Mouse (Mus musculus): Measurements from ENCODE around the gene Mpzl3. TPM values are rescaled to one million over a fixed set of nuclear protein-coding genes. Genes with fewer than 3 reads are reported as not detected.

Mpzl3 gene
- total RNA-seq, 2 experiments from 2014 or later, result 1.9 TPM; not detected in 1

DNA sequence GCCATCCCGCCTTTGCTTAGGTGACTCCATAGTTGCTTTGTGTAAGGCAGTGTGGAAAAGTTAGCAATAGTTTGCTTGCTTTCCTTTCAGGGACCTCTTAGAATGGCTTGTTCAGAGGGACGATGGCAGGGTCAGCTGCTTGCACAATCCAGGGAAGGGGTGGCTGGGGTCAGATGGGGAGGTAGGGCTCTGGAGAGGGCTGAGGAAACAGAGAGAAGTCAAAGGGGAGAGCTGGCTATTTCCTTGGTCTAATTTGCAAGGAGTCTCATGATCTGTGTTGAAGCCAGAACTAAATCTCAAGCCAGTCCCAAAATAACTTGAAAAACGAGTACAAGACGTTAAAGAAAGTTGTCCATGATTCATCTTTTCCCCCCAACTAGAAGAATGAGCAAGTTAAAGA, 37.7 kb downstream of the Mpzl3 start:
- no peak for ATAC-seq (replicated peaks; ENCODE audit: low FRiP score, poor library complexity, severe bottlenecking)

DNA sequence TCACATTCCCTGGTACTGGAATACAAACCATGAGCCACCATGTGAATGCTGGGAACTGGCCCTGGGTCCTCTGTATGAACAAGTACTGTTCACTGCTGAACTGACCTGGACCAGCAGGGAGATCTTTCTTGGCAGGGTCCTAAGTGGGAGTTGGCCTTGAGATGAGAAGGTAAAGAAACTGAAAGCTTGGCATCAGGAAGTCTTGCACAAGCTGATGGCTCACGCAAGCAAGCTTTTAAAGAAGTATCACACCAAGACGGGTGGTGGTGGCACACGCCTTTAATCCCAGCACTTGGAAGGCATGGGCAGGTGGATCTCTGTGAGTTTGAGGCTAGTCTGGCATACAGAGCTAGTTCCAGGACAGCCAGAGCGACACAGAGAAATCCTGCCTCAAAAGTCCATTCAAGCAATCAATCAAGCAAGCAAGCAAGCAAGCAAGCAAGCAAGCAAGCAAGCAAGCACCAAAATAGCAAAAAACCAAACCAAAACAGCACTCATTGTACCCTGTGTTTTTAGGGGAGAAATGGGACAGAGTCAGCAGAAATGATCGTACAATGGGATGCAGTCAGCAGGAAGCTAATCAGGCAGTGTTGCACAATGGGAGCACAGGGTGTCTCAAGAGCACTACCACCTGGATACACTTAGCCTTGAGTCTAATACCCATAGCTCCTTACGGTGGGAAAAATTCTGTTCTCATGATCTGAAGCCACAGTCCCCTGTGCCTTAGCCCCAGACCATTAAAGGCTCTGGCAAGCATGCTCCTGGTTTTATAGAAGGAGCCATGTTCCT, 40.4 kb downstream of the Mpzl3 start:
- no peak for ATAC-seq (replicated peaks; ENCODE audit: low FRiP score, poor library complexity, severe bottlenecking)

DNA sequence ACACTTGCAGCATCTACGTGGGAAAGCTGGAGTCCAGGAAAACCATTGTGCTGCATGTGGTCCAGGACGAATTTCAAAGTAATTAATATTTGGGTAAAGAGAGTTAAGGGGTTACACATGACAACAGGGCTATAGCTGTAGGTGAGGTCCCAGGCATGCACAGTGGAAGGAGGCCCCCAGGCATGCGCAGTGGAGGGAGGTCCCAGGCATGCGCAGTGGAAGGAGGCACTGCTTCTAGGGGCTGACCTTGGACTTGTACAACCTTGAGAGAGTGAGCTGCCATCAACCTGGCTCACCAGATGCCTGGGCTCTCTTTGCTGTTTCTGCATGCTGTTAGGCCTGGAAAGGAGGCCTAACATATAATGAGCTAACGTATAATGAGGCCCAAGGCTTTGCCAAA, 42.9 kb downstream of the Mpzl3 start:
- ATAC-seq (replicated peaks; ENCODE audit: low FRiP score, poor library complexity, severe bottlenecking), result no peak

DNA sequence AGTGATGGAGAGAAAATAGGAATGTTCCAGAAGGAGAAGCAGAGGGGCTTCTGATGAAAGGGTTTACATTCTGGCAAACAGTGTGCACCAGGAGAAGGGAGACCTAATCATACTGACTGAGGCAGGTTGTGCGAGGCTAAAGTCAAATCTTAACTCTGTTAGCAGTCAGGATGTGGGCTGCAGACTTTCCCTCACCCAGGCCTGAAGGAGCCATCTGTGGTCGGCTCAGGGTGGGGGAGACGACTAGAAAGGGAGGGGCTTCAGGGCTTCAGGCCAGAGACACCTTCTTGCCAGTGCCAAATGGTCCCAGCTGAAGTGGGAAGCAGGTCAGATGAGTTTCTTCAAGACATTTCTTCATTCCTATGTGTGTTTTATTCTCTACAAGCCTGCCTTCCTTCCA, 43.4 kb downstream of the Mpzl3 start:
- ATAC-seq (replicated peaks; ENCODE audit: low FRiP score, poor library complexity, severe bottlenecking), result no peak

DNA sequence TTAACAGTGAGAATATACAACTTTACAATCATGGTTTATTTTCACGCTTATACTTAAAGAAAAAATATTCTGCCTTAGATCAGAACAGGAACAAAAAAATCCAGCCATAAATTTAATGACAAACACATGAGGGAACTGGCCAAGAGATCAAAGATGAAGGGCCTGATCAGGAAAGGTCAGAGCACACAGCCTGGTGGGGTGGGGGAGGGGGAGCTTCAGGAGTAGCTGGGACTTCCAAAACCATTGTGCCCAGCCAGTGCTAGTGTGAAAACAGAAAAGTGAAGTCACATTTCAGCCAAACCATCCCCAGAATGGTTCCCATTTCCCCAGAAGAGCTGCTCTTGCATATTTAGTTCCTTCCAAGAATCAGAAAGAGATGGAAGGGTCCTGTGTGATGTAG, 47.5 kb downstream of the Mpzl3 start:
- no peak for ATAC-seq (replicated peaks; ENCODE audit: low FRiP score, poor library complexity, severe bottlenecking)

DNA sequence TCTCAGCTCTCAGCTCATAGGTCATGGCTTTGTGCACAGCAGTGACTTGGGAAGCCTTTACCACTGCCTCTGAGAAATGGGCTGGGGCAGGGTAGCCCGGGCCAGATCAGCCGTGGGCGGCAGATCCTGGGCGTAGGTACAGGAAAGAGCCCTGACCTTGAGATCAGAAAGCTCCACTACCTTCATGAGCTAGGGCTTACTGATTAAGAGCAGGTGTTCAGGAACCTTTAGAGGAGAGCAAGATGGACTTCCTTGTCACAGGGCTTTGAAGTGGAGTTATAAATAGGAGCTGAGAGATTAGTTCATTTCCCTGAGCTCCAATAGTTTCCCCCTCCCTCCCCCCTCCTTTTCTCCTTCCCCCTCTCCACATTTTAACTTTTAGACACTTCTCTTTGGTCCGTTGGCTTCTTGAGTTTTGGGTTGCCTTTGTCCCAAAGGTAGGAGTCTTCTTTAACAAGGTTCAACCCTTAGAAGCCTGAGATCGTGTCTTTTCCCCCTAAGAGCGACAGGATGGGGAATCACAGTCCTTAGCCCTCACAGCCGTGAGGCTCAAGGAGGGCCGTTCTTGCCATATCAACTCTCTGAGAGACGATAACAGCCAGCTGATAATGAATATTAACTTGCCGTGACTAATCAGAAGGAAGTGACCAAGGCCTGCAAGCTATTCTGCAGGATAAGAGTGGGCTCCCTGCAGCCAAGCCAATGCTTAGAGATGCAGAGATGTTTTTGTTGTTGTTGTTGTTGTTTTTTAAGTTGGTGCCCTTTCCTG, 48.4 kb downstream of the Mpzl3 start:
- no peak for ATAC-seq (replicated peaks; ENCODE audit: low FRiP score, poor library complexity, severe bottlenecking)

DNA sequence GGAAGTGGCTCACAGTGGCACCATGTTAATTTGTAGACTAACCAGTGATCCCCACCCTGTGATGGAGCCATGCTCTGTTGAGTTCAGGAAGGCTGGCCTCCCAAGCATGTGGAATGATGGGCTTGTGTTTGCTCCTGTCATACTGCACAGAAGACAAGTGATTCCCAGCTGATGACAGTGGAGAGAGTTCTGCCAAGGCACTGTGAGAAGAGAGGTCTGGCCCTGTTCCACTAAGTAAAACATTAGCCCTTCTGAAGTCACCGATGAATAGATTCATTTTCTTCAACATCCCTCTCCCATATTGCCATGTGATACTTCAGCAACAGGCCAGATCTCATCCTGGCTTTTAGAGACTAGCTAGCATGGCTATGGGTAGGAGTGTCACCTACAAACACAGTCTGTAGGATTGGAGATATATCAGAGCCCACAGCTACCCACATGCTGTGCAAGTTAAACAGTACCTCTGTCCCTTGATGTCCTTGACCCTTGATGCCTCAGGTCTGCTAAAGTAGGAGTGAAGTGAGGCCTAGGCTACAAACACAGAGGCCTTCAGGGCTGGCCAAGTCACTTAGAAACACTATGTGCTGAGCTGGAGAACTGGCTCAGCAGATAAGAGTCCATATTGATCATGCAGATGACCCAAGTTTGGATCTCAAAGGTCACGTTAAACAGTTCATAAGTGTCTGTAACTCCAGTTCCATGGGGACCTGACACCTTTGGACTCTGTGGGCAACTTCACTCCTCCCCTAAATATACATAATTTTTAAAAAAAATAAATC, 50.8 kb downstream of the Mpzl3 start:
- no peak for ATAC-seq (replicated peaks; ENCODE audit: low FRiP score, poor library complexity, severe bottlenecking)

DNA sequence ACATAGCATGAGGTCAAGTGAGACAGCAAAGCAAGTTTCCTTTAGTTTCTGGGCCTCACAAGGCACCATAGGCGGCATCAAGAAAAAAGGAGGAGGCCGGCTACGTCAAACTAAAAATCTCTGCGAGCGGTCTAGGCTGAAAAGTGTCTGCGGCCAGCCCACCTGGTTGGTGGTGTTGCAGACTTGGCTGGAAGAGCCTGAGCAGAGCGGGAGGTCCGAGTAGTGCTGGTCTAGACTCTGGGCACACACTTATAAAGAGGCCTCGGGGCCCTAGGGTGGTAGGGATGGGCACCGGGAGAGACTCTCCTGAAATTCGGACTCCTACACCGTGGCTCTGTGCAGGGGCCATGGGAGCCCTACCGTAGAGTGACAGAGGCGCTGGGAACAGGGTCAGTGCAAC, 60.7 kb downstream of the Mpzl3 start:
- ATAC-seq (replicated peaks; ENCODE audit: low FRiP score, poor library complexity, severe bottlenecking), result no peak

DNA sequence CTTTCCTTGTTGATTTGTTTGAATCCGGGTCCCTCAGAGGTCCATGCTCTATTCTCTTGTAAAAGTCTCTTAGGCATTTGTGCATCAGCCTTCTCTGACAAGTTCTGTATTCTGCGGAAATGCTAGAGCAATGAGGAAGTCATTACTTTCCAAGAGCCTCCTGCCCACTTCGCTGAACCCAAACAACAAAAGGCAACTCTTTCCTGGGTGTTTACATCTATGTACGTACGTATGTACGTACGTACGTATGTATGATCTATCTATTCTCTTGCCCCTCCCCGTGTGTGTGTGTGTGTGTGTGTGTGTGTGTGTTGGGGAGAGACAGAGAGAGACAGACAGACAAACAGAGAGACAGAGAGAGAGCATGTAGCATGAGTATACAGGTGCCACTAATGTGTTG, 61.8 kb downstream of the Mpzl3 start:
- no peak for ATAC-seq (replicated peaks; ENCODE audit: low FRiP score, poor library complexity, severe bottlenecking)

DNA sequence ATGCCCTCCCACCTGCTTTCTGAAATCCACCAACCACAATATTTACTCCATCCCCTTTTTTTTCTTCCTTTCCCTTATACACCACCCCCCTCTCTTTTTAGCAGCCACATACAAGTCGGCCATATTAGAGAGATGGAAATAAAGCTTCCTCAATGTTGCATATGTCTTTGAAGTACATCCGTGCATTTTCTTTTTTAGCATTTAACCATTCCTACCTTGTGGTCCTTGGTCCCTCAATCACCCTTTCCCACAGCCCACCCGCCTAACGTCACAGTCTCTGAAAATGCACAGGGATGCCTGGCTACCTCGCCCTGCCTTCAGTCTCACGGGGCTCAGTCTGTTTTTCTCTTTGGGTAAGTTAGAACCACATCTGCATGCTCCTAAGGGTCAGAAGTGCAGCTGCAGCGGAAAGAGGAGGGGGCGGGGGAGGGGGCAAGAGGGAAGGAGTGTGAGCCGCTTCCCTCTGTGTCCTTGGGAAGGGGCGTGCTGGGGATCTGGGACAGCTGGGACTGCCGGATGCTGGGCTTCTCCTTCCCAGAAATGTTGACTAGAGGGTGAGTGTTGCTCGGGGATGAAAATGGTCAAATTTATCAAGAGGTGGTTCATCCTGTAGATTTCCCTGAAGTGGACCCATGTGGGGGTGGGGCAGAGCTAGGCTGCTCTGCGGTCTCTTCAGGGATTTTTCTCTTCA, 62.9 kb downstream of the Mpzl3 start, which contains the start of gene Scn2b:
Gene Scn2b (plus strand): TSS at position 42 of the 691 bp plus-strand sequence.
- no peak for ATAC-seq (replicated peaks; ENCODE audit: low FRiP score, poor library complexity, severe bottlenecking)

DNA sequence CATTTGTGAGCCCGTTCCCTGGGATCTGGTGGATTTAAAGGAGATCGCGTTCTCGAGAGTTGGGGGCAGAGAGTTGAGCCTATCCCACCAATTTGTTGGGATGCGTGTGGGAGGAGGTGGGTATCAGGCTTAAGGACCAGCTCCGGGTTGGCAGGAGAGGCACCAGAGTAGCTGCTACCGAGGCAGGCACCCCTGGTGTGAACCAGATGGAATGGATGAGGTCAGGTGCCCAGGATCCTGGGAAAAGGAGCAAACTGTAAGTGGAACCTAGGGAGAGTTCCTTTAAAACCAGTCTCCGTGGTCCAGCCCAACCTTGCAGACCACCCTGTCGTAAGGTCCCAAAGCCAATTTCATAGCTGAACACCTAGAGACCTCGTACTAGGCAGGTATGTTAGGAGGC, 63.6 kb downstream of the Mpzl3 start:
- ATAC-seq (replicated peaks; ENCODE audit: low FRiP score, poor library complexity, severe bottlenecking), result no peak

DNA sequence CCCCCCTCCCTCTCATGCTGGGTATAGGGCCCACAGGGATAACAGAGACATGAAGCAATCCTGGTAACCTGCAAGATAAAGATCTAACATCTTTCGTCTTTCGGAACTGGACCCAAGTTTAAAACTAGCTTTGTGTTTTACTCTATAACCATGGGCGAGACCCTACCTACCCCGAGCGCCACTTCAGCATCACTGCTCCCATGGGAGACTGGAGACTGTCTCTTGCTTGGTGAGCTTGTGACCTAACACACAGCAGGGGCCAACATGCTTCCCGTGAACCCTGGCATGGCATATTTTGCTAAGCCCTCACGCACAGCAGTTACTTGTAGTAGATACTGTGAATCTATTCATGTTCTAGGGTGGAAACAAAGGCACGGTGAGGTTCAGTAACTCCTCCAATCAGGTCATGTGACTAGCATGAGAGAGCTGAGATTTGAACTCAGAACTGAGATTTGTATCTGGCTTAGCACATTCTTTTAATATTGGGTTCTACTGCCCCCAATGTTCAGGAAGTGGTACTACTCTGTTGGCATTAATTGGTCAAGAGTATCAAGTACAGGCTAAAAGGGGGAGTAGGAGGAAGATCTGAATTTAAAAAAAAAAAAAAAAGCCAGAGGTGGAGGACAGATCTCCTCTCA, 64.4 kb downstream of the Mpzl3 start:
- ATAC-seq (replicated peaks; ENCODE audit: low FRiP score, poor library complexity, severe bottlenecking), result no peak

DNA sequence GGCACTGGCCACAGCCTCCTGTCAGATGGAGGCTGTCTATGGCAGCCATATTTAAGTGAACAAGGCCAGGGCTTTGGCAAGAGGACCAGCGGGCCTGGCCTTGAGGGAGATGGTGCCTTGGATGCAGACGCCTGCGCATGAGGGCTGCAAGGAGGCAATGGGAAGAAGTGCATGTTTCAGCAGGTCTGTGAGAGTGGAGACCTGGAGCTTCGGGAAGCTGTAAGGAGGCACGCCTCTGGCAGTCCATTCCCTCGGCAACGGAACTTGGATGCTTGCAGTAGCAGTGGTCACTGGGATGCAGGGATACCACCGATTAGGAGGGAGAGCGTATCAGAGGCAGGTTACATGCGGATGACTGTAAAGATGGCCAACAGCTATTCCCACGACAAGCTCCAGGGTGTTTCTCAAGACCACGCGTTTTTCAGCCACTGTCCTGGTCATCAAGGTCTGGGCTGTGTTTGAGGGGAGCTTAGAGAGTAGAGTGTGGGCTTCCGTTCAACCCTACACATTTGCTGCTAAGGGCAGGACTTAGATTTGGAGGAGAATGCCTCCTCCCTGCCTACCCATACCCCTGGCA, 65.1 kb downstream of the Mpzl3 start:
- no peak for ATAC-seq (replicated peaks; ENCODE audit: low FRiP score, poor library complexity, severe bottlenecking)

DNA sequence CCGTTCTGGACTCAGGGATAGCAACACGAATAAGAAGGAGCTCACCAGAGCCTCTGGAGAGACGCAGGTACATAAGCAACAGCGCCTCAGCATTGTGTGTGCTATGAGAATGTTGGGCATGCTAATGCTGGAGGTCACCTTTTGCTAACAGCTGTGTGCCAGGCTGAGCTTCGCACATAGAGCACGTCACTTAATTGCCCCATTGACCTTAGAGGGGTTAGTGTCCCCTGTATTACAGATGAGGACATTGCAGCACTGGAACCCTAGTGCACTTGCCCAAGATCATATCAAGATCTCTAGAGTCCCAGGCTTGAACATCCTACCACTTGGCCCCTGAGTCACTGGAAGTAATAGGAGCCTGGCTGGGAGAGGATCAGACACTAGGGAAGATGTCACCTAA, 65.6 kb downstream of the Mpzl3 start:
- ATAC-seq (replicated peaks; ENCODE audit: low FRiP score, poor library complexity, severe bottlenecking), result no peak

DNA sequence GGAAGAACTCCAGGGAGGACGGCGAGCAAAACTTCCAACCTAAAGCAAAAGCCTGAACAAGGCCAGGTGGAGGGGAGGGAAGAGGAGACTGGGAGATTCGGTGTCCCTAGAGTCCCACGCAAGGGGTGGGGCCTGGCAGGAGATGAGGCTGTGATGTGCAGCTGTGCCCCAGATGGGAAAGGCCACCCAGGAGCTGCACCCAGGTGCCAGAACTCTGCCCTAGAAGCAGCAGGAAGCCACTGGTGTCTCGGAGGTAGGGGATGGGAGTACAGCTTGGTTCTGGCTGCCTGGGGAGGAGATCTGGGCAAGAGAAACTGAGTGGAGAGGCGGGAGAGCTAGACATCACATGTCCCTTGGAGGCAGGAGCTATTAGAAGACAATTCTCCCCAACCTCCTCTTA, 66.0 kb downstream of the Mpzl3 start:
- ATAC-seq (replicated peaks; ENCODE audit: low FRiP score, poor library complexity, severe bottlenecking), result no peak

DNA sequence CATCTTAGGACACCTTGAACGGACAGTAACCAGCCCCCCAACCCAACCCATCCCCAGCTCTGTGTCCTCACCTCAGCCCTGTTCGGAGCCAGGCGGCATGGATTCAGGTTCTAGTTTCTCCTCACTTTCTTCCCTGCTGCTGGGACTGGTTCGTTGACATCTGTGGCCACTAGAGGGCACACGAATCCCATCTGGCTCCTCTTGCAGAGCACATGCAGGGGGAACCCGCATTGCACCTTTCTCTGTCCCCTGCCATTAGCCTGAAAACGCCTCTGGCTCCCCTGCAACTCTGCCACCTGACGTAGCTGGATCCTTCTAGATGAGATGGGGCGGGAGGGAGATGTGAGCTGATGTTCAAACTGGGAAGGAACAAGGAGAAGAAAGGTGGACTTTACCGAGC, 66.8 kb downstream of the Mpzl3 start:
- ATAC-seq (replicated peaks; ENCODE audit: low FRiP score, poor library complexity, severe bottlenecking), result no peak

DNA sequence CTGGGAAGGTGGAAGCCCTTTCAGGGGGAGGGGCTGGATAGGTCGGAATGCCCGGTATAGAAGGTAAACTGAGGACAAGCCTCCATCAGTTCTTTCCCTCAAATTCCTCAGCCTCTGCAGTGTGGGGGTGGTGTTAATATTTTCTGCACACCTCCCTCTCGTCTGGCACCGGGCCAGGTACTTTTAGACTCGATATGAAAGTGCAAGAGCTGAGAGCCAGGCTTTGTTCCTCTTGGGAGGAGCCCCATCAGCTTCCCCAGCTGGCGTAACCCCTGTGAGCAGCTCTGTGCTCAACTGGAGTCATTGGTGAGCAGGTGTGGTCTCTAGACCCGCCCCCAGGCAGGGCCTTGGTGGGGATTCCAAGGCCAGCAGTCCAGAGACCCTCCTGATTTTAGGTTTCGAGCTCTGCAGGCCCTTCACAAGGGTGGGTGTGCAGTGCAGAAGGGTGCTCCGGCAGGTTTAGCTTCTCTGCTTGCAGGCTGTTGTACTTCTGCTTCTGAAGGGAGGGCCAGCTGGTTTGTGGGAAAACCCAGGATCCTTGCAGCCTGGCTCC, 67.3 kb downstream of the Mpzl3 start:
- ATAC-seq (replicated peaks; ENCODE audit: low FRiP score, poor library complexity, severe bottlenecking), result no peak

DNA sequence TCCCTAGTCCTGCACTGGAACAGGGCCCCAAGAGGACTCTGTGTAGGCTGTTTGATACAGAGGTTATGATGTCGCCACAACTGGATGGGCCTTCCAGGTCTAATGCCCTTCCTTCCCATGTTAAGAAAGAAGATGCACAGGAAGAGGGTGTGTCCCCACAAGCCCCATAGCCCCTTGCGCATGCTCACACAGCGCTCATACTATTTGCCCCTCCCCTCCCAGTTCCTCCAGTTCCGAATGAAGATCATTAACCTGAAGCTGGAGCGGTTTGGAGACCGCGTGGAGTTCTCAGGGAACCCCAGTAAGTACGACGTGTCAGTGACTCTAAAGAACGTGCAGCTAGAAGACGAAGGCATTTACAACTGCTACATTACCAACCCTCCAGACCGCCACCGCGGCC, 70.2 kb downstream of the Mpzl3 start:
- ATAC-seq (replicated peaks; ENCODE audit: low FRiP score, poor library complexity, severe bottlenecking), result no peak

DNA sequence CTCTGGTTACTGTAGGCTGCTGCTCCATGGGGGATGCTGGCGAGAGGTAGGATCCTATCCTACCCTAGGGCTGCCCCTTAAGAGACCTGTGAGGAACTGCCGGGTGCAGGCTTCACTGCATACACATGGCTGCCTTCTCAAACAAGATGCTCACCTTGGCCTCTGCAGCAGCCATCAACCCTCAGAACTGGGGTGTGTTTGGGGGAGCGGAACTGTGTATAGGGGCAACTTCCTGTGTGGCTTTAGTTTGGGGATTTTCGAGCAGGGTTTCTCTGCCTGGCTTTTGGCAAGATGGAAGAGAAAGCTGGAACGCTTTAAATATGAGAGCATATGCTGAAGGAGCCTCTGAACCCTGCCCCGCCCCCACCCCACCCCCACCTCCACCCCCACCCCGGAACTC, 72.0 kb downstream of the Mpzl3 start:
- no peak for ATAC-seq (replicated peaks; ENCODE audit: low FRiP score, poor library complexity, severe bottlenecking)
